Mouse (Mus musculus): ENCODE measurements at regions not wholly inside any gene's neighbourhood (a gene's known extent, or its start where the extent isn't known, plus 50 kb on each side); places are given as distances from the start of the nearest gene placed in this dataset.

- DNase-seq (ENCODE audit: low read depth): no peak
Observed at GRCm38 (mm10) chr7:36829710-36830109, 131.8 kb downstream of the Tshz3 start.

GRCm38 (mm10) chr7:36830155-36830554 is 132.2 kb downstream of the Tshz3 start:
- DNase-seq (ENCODE audit: low read depth): no peak

GRCm38 (mm10) chr7:36848279-36848678 is 150.4 kb downstream of the Tshz3 start:
- DNase-seq (ENCODE audit: low read depth): no peak

GRCm38 (mm10) chr7:36851275-36851889 is 153.5 kb downstream of the Tshz3 start:
- DNase-seq (ENCODE audit: low read depth): no peak

GRCm38 (mm10) chr7:36854308-36854707 is 156.4 kb downstream of the Tshz3 start:
- no peak for DNase-seq (ENCODE audit: low read depth)

- no peak for DNase-seq (ENCODE audit: low read depth)
Observed at GRCm38 (mm10) chr7:36859428-36859827, 161.5 kb downstream of the Tshz3 start.

GRCm38 (mm10) chr7:36862481-36862880 is 164.6 kb downstream of the Tshz3 start:
- no peak for DNase-seq (ENCODE audit: low read depth)

- DNase-seq (ENCODE audit: low read depth): no peak
Observed at GRCm38 (mm10) chr7:36863745-36864144, 165.8 kb downstream of the Tshz3 start.

DNA sequence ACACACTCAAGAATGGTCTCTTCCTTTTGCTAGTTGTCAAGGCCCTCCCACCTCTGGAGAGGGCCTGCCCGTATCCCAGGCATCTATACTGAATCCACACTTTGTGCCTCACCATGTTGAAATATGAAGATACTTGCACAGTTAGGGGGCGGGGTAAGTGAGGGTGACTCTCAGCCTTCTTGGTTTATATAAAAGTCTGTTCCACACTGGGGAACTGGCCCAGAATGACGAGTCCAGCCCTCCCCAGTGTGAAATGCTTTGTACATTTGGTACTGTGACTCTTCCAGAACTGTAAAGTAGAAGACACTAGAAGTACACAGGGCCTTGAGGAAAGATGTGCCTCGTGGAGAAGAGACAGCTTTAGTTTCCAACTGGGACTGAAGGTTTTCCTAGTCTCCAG is 166.8 kb downstream of the Tshz3 start:
- no peak for DNase-seq (ENCODE audit: low read depth)

GRCm38 (mm10) chr7:36866602-36867001 is 168.7 kb downstream of the Tshz3 start:
- no peak for DNase-seq (ENCODE audit: low read depth)

- no peak for DNase-seq (ENCODE audit: low read depth)
Observed at GRCm38 (mm10) chr7:36874004-36874403, 176.1 kb downstream of the Tshz3 start.

DNA sequence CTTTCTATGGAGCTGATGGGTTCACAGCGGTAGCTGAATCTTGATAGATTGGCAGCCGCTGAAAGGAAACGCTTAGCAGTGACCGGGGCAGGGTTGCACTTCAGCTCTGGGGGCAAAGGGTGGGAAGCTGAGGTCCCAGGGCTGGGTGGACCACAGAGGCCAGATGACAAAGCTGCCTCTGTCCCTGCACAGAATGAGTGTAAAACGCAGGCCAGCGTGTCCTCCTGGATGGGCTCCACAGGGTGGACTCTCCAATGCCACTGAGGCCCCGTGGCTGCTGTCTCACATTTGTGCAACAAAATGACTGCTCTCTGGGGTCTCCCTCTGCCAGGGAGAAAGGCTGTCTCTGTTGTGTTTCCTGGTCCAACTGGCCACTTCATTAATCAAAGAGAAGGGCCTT is 179.8 kb downstream of the Tshz3 start:
- no peak for DNase-seq (ENCODE audit: low read depth)

DNA sequence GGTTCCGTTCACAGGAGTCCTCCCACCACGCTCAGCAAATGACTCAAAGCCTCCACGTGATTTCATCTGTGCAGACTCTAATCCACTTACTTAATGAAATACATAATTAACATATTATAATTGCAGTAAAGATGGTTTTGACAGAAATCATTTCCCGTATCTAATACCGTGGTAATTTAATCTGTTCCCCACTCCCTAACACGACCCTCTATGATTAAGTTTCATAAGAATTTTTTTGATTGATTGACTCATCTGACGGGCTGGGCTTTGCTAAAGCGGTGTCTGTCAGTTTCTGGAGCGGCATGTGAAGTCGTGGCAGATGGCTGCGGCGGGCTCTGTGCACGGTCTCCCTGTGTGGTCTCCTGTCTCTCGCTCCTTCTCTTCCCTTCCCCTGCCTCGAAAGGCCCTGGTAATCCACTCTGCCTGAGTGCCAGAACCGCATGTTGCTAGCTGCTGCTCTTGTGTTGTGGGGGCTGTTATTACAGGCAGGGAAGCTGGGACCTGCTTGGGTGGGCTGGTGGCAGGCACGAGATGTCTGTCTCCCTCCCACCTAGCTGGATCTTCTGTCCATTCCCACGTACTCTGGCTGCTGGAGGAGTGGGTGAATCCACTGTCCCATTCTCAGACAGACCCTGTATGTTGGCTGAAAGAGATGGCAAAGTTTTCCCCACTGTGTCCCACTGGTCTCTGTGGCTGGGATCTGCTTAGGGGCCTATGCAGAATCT is 195.0 kb downstream of the Tshz3 start:
- no peak for DNase-seq (ENCODE audit: low read depth)

DNA sequence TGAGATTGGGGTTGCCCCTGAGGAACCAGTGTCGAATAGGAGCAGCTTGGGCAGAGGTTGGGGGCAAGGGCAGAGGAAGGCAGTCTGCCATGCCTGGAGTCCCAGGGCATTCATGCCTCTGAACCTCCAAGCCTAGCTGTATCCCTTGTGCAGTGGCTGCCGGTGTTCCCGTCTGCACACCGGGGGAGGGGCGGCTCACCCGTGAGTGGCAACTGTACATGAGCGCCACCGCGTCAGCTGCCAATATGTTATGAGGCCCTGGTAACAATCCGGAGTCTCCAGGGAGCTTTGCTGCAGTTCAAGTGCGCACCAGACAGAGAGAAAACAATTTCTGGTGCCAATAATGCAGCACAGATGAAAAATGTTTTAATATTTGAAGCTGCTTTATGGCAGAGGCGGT is 198.4 kb downstream of the Tshz3 start:
- no peak for DNase-seq (ENCODE audit: low read depth)

GRCm38 (mm10) chr7:36901537-36901936 is 203.6 kb downstream of the Tshz3 start:
- DNase-seq (ENCODE audit: low read depth): no peak

- no peak for DNase-seq (ENCODE audit: low read depth)
Observed at GRCm38 (mm10) chr7:36913304-36913703, 215.4 kb downstream of the Tshz3 start.

DNA sequence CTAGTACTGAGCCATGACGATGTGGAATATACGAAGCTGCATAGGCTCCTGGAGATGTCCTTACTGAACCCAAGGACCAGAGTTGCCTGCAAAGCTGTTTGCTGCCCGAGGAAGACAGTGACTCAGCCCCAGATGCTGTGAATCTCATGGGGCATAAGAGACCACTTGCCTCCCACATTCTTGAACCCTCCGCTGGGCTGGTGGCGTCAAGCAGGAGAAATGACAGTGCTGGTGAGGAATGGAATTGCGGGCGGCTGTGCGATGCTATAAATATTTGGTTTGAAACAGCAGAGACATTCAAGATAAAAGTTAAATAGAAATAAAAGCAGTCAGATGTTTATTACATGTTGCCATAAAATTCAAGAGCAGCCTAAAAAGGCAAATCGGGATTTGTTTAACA is 216.3 kb downstream of the Tshz3 start:
- DNase-seq (ENCODE audit: low read depth): no peak

- no peak for DNase-seq (ENCODE audit: low read depth)
Observed at GRCm38 (mm10) chr7:36915171-36915570, 217.3 kb downstream of the Tshz3 start.

DNA sequence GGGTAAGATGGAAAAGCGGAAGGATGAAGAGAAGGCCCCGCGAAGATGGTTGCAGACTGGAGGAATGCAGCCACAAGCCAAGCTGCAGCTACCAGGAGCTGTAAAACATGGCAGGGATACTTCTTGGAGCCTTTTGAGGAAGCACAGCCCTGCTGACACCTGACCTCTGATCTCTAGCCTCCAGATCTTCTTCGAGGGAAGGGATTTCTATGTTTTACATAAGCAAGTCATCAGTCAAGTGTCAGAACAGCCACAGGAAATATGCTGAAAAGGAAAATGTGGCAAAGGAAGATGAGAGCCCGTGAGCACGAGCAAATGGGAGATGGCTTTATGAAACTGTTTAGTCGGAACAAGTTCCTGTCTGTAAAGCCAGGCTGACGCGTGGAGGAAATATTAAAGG is 219.1 kb downstream of the Tshz3 start:
- DNase-seq (ENCODE audit: low read depth): no peak

DNA sequence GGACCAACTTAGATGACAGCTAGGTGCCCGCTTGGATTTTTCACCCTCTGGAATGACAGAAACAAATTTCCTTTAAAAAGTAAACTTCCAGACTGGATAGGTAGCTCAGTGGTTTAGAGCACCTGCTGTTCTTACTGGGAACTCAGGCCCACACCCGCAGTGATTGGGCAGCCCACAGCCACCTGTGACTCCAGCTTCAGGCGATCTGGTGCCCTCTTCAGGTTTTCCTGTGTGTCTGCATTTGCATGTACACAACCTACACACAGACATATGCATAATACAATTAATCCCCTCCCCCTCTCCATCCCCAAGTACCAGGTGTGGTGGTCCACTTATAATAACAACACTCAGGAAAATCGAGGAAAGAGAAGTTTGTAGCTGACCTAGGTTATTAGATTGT is 221.5 kb downstream of the Tshz3 start:
- no peak for DNase-seq (ENCODE audit: low read depth)

GRCm38 (mm10) chr7:36921003-36921402 is 223.1 kb downstream of the Tshz3 start:
- no peak for DNase-seq (ENCODE audit: low read depth)

DNA sequence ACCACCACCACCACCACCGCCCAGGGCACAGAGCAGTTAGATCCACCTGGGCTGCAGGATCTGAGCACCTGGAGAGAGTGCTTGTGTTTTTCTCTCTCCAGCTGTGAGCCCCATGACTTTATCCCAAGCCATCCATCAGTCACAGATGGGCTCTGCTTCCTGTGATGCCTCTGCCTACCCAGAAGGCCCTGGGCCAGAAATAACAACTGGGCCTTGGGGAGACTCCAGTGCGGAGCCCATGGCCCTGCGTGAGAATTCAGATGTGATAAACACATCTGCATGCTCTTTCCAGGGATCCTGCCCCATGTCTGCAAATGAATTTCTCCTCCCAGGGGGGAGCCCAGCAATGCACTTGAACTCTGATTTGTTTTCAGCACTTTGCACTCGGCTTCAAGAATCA is 235.6 kb downstream of the Tshz3 start:
- no peak for DNase-seq (ENCODE audit: low read depth)

GRCm38 (mm10) chr7:36934792-36935555 is 237.1 kb downstream of the Tshz3 start:
- DNase-seq (ENCODE audit: low read depth): no peak

Measured in c-Kit-positive CD71-negative TER-119-negative erythroid progenitor cells, embryonic 14.5 days (primary cell).